Mouse (Mus musculus): ENCODE results near the gene Snd1. TPM values are rescaled to one million over a fixed set of nuclear protein-coding genes. Genes with fewer than 3 reads are reported as not detected.

Snd1 gene
- polyA plus RNA-seq, 1 experiment from 2014 or later = 143 TPM

GRCm38 (mm10) chr6:28609291-28609690 lies 134.4 kb downstream of the Snd1 start:
- 85% methylated on average over 4 of the region's 4 CpGs for WGBS
- Histone ChIP-seq H3K36me3 (no peaks in the 10 kb centered on the region), H3K4me3 (no peak overlapping the region), H3K4me1 (peaks cover 10% of the 10 kb centered on the region), H3K27me3 (no peaks in the 10 kb centered on the region), H3K4me2 (replicated peaks) (no peak overlapping the region), H3K9me3 (no peaks in the 10 kb centered on the region), H3K9ac (no peak overlapping the region), H3K27ac (no peak overlapping the region)
- no peak for ATAC-seq (ENCODE audit: low FRiP score, low read depth)

GRCm38 (mm10) chr6:28610127-28610526 lies 135.2 kb downstream of the Snd1 start:
- H3K9me3 ChIP-seq = no peaks in the 10 kb centered on the region
- H3K27me3 ChIP-seq = no peaks in the 10 kb centered on the region
- H3K36me3 ChIP-seq = no peaks in the 10 kb centered on the region
- no peak overlapping the region for H3K9ac ChIP-seq
- 93% methylated on average over 1 of the region's 1 CpGs for WGBS
- ATAC-seq (ENCODE audit: low FRiP score, low read depth) = no peak
- no peak overlapping the region for H3K4me2 ChIP-seq (replicated peaks)
- peaks cover 9% of the 10 kb centered on the region; the same call in 1 of the 2 replicates for H3K4me1 ChIP-seq
- no peak overlapping the region for H3K4me3 ChIP-seq
- no peak overlapping the region for H3K27ac ChIP-seq

- Histone ChIP-seq H3K4me2 (replicated peaks) (no peak overlapping the region), H3K27ac (no peak overlapping the region), H3K36me3 (no peaks in the 10 kb centered on the region), H3K27me3 (no peaks in the 10 kb centered on the region), H3K4me3 (no peak overlapping the region), H3K9me3 (no peaks in the 10 kb centered on the region), H3K9ac (no peak overlapping the region), H3K4me1 (peaks cover 24% of the 10 kb centered on the region)
- ATAC-seq (ENCODE audit: low FRiP score, low read depth) = no peak
- WGBS = 64% methylated on average over 4 of the region's 4 CpGs
Observed at GRCm38 (mm10) chr6:28613441-28613840, 138.5 kb downstream of the Snd1 start.

GRCm38 (mm10) chr6:28614856-28615255 lies 139.9 kb downstream of the Snd1 start:
- WGBS = 93% methylated on average over 4 of the region's 4 CpGs
- Histone ChIP-seq H3K9ac (no peak overlapping the region), H3K4me2 (replicated peaks) (no peak overlapping the region), H3K27me3 (no peaks in the 10 kb centered on the region), H3K4me3 (no peak overlapping the region), H3K27ac (no peak overlapping the region), H3K36me3 (no peaks in the 10 kb centered on the region), H3K4me1 (peaks cover 31% of the 10 kb centered on the region), H3K9me3 (no peaks in the 10 kb centered on the region)
- no peak for ATAC-seq (ENCODE audit: low FRiP score, low read depth)

- Histone ChIP-seq H3K4me2 (replicated peaks) (no peak overlapping the region), H3K27me3 (no peaks in the 10 kb centered on the region), H3K4me3 (no peak overlapping the region), H3K4me1 (peaks cover 31% of the 10 kb centered on the region), H3K9me3 (no peaks in the 10 kb centered on the region), H3K36me3 (no peaks in the 10 kb centered on the region), H3K9ac (no peak overlapping the region), H3K27ac (no peak overlapping the region)
- no peak for ATAC-seq (ENCODE audit: low FRiP score, low read depth)
- WGBS = 87% methylated on average over 3 of the region's 3 CpGs
Observed at GRCm38 (mm10) chr6:28615408-28615807, 140.5 kb downstream of the Snd1 start.

GRCm38 (mm10) chr6:28615966-28616365 lies 141.0 kb downstream of the Snd1 start:
- Histone ChIP-seq H3K4me2 (replicated peaks) (no peak overlapping the region), H3K9ac (no peak overlapping the region), H3K36me3 (no peaks in the 10 kb centered on the region), H3K4me3 (no peak overlapping the region), H3K27me3 (no peaks in the 10 kb centered on the region), H3K27ac (no peak overlapping the region), H3K9me3 (no peaks in the 10 kb centered on the region), H3K4me1 (peaks cover 31% of the 10 kb centered on the region)
- 40% methylated on average over 3 of the region's 3 CpGs for WGBS
- ATAC-seq (ENCODE audit: low FRiP score, low read depth) = no peak

GRCm38 (mm10) chr6:28618299-28618698 lies 143.4 kb downstream of the Snd1 start:
- Histone ChIP-seq H3K4me1 (peaks cover 29% of the 10 kb centered on the region), H3K27me3 (no peaks in the 10 kb centered on the region), H3K4me3 (no peak overlapping the region), H3K9me3 (no peaks in the 10 kb centered on the region), H3K4me2 (replicated peaks) (no peak overlapping the region), H3K27ac (no peak overlapping the region; the same call in 1 of the 2 replicates), H3K36me3 (0 out of 2 replicates have a peak, but pooled peaks cover 4% of the 10 kb centered on the region), H3K9ac (no peak overlapping the region)
- ATAC-seq (ENCODE audit: low FRiP score, low read depth) = no peak
- 69% methylated on average over 3 of the region's 3 CpGs for WGBS

- Histone ChIP-seq H3K4me1 (peaks cover 27% of the 10 kb centered on the region), H3K9me3 (no peaks in the 10 kb centered on the region), H3K9ac (no peak overlapping the region), H3K27me3 (no peaks in the 10 kb centered on the region), H3K36me3 (0 out of 2 replicates have a peak, but pooled peaks cover 4% of the 10 kb centered on the region), H3K4me3 (no peak overlapping the region), H3K27ac (no peak overlapping the region), H3K4me2 (replicated peaks) (no peak overlapping the region)
- WGBS = 41% methylated on average over 7 of the region's 7 CpGs
- ATAC-seq (ENCODE audit: low FRiP score, low read depth) = no peak; the same call in 1 of the 2 replicates
Observed at GRCm38 (mm10) chr6:28618751-28619153, 143.8 kb downstream of the Snd1 start.

- 80% methylated on average over 4 of the region's 4 CpGs for WGBS
- no peak overlapping the region for H3K4me3 ChIP-seq
- no peak for ATAC-seq (ENCODE audit: low FRiP score, low read depth)
Observed at GRCm38 (mm10) chr6:28621431-28621830, 146.5 kb downstream of the Snd1 start.

GRCm38 (mm10) chr6:28621961-28622360 lies 147.0 kb downstream of the Snd1 start:
- no peak overlapping the region for H3K4me2 ChIP-seq (replicated peaks)
- H3K27ac ChIP-seq = no peak overlapping the region
- H3K9me3 ChIP-seq = no peaks in the 10 kb centered on the region
- H3K36me3 ChIP-seq = peaks cover 12% of the 10 kb centered on the region
- peaks cover 14% of the 10 kb centered on the region for H3K4me1 ChIP-seq
- 86% methylated on average over 5 of the region's 5 CpGs for WGBS
- H3K4me3 ChIP-seq = no peak overlapping the region
- H3K27me3 ChIP-seq = no peaks in the 10 kb centered on the region
- no peak overlapping the region for H3K9ac ChIP-seq
- ATAC-seq (ENCODE audit: low FRiP score, low read depth) = no peak

More at GRCm38 (mm10) chr6:28621431-28621830, 146.5 kb downstream of the Snd1 start:
- no peak overlapping the region for H3K9ac ChIP-seq
- H3K36me3 ChIP-seq = peaks cover 9% of the 10 kb centered on the region
- no peaks in the 10 kb centered on the region for H3K9me3 ChIP-seq
- H3K4me2 ChIP-seq (replicated peaks) = no peak overlapping the region
- peaks cover 14% of the 10 kb centered on the region for H3K4me1 ChIP-seq
- H3K27me3 ChIP-seq = no peaks in the 10 kb centered on the region
- no peak overlapping the region for H3K27ac ChIP-seq

- Histone ChIP-seq H3K4me3 (no peak overlapping the region), H3K27ac (no peak overlapping the region), H3K27me3 (no peaks in the 10 kb centered on the region), H3K36me3 (peaks cover 16% of the 10 kb centered on the region), H3K4me2 (replicated peaks) (no peak overlapping the region), H3K4me1 (peaks cover 14% of the 10 kb centered on the region), H3K9ac (no peak overlapping the region), H3K9me3 (no peaks in the 10 kb centered on the region)
- 74% methylated on average over 6 of the region's 6 CpGs for WGBS
- no peak for ATAC-seq (ENCODE audit: low FRiP score, low read depth)
Observed at GRCm38 (mm10) chr6:28622522-28622921, 147.6 kb downstream of the Snd1 start.

- ATAC-seq (ENCODE audit: low FRiP score, low read depth) = no peak
- no peak overlapping the region for H3K27ac ChIP-seq
- peaks cover 20% of the 10 kb centered on the region for H3K36me3 ChIP-seq
- peaks cover 11% of the 10 kb centered on the region for H3K4me1 ChIP-seq
- no peaks in the 10 kb centered on the region for H3K27me3 ChIP-seq
- no peaks in the 10 kb centered on the region for H3K9me3 ChIP-seq
- WGBS = 76% methylated on average over 3 of the region's 3 CpGs
- no peak overlapping the region for H3K4me3 ChIP-seq
- H3K4me2 ChIP-seq (replicated peaks) = no peak overlapping the region
- no peak overlapping the region for H3K9ac ChIP-seq
Observed at GRCm38 (mm10) chr6:28622963-28623362, 148.0 kb downstream of the Snd1 start.

- Histone ChIP-seq H3K9ac (no peak overlapping the region), H3K4me3 (no peak overlapping the region), H3K36me3 (peaks cover 21% of the 10 kb centered on the region), H3K4me1 (peaks cover 12% of the 10 kb centered on the region; the same call in 1 of the 2 replicates), H3K27ac (no peak overlapping the region), H3K4me2 (replicated peaks) (no peak overlapping the region), H3K27me3 (no peaks in the 10 kb centered on the region), H3K9me3 (no peaks in the 10 kb centered on the region)
- WGBS = 48% methylated on average over 1 of the region's 1 CpGs
- ATAC-seq (ENCODE audit: low FRiP score, low read depth) = no peak
Observed at GRCm38 (mm10) chr6:28628408-28628807, 153.5 kb downstream of the Snd1 start.
